Mouse (Mus musculus): ENCODE results near the gene Tenm2.

DNA sequence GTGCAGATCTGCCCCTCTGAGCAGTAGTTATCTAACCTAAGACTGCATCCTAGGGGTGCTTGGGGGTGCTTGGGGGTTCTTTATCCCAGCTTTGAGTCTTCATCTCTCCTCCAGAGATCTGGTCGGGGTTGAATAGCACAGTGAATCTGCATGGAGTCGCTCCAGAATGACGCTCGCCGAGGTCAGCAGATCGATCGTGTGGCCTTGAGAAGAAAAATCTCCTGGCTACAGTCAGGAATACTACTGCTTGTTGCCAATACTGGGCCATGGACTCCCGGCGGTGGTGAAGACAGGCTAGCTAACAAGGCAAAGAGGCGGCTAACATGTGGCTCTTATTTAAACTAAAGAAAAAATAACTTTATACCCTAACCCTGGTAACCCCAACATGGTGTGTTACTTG, 1267.5 kb downstream of the Tenm2 start:
- TF ChIP-seq EP300 (IDR thresholded peaks at IDR 0.05; ENCODE audit: low read depth) (no peak), CTCF (IDR thresholded peaks at IDR 0.05; ENCODE audit: low read depth) (no peak)
